Mouse (Mus musculus): ENCODE results near the gene F3.
A peak's percentile ranks its signal among the peaks of the same experiment; 100 is the strongest.

- TF ChIP-seq POLR2A (IDR thresholded peaks at IDR 0.05; ENCODE audit: insufficient read depth, low read length) = no peak
- peak; percentile 83 for TF ChIP-seq CTCF (IDR thresholded peaks at IDR 0.05; ENCODE audit: low read depth, low read length)
- no peak for TF ChIP-seq EP300 (IDR thresholded peaks at IDR 0.05; ENCODE audit: insufficient read depth, low read depth, low read length)
Measured at GRCm38 (mm10) chr3:121777943-121778342, 54.6 kb downstream of the F3 start.

Measured in ES-Bruce4 (cell line).